Mouse (Mus musculus) ES-E14 (cell line): ENCODE data around the gene Atl3.

Experiments used
- CHD2 ChIP-seq: IDR thresholded peaks from 2 replicates; pipeline ENCODE4 v1.6.1; 2014; ENCODE audit warnings: mild to moderate bottlenecking, low read depth, low read length, inconsistent platforms
- MAFK ChIP-seq: IDR thresholded peaks from 2 replicates; pipeline ENCODE4 v1.6.1; 2014; ENCODE audit warnings: mild to moderate bottlenecking, low read depth, low read length, inconsistent platforms; ENCODE audit not compliant: insufficient read depth
- ZNF384 ChIP-seq: IDR thresholded peaks from 2 replicates; pipeline ENCODE4 v1.6.1; 2012; ENCODE audit warnings: low read depth, low read length, inconsistent platforms

- no peak for TF ChIP-seq ZNF384
- no peak for TF ChIP-seq CHD2
- no peak for TF ChIP-seq MAFK
Measured at GRCm38 (mm10) chr19:7528639-7529428, 35.0 kb downstream of the Atl3 start.
